Mouse (Mus musculus): Measurements from ENCODE around the gene Mapkapk3. TPM values are rescaled to one million over a fixed set of nuclear protein-coding genes. Genes with fewer than 3 reads are reported as not detected.

The Mapkapk3 gene
- polyA plus RNA-seq, 1 experiment from 2014 or later: 26.2 TPM

DNA sequence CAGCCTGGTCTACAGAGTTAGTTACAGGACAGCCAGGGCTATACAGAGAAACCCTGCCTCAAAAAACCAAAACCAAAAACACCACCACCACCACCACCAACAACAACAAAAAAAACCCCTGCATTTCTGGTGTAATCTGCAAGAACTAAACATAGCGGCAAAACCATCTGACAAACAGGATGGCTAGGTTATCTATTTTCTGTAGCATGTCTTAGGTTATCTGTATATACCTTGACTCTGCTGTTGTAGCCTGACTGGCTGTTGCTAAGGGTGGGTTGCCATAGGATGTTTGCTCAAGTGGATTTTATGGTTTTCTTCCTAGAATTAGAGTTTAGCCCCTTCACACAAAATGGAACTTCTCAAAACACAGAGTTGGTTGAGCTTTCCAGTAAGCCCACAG, 19.9 kb downstream of the Mapkapk3 start:
- no peaks in the 10 kb centered on the region for H3K27me3 ChIP-seq (replicated peaks; ENCODE audit: control insufficient read depth, insufficient read depth, low read length)
- H3K9ac ChIP-seq (ENCODE audit: low read depth, low read length): no peak overlapping the region
- no peaks in the 10 kb centered on the region for H3K9me3 ChIP-seq (ENCODE audit: control insufficient read depth)
- no peak for TF ChIP-seq CTCF (IDR thresholded peaks at IDR 0.05; ENCODE audit: low read depth)
- H3K36me3 ChIP-seq (ENCODE audit: control insufficient read depth, insufficient read depth): no peaks in the 10 kb centered on the region
- no peak overlapping the region for H3K4me3 ChIP-seq (ENCODE audit: low read depth, low read length)
- no peak overlapping the region for H3K27ac ChIP-seq (ENCODE audit: low read depth, low read length)
- no peak for ATAC-seq
- no peak overlapping the region for H3K4me2 ChIP-seq (replicated peaks; ENCODE audit: low read depth)
- WGBS: 94% methylated on average over 1 of the region's 1 CpGs
- H3K4me1 ChIP-seq (replicated peaks; ENCODE audit: control insufficient read depth, insufficient read depth, low read length): no peaks in the 10 kb centered on the region

GRCm38 (mm10) chr9:107267721-107268402, 21.8 kb downstream of the Mapkapk3 start:
- H3K4me2 ChIP-seq (replicated peaks; ENCODE audit: low read depth): no peak overlapping the region
- no peak overlapping the region for H3K9ac ChIP-seq (ENCODE audit: low read depth, low read length)
- no peaks in the 10 kb centered on the region for H3K27me3 ChIP-seq (replicated peaks; ENCODE audit: control insufficient read depth, insufficient read depth, low read length)
- 13% methylated on average over 4 of the region's 4 CpGs for WGBS
- no peak for TF ChIP-seq CTCF (IDR thresholded peaks at IDR 0.05; ENCODE audit: low read depth)
- no peaks in the 10 kb centered on the region for H3K9me3 ChIP-seq (ENCODE audit: control insufficient read depth)
- no peak overlapping the region for H3K4me3 ChIP-seq (ENCODE audit: low read depth, low read length)
- H3K36me3 ChIP-seq (ENCODE audit: control insufficient read depth, insufficient read depth): no peaks in the 10 kb centered on the region
- no peak for ATAC-seq
- H3K4me1 ChIP-seq (replicated peaks; ENCODE audit: control insufficient read depth, insufficient read depth, low read length): no peaks in the 10 kb centered on the region
- no peak overlapping the region for H3K27ac ChIP-seq (ENCODE audit: low read depth, low read length)

- Histone ChIP-seq H3K9me3 (ENCODE audit: control insufficient read depth) (no peaks in the 10 kb centered on the region), H3K36me3 (ENCODE audit: control insufficient read depth, insufficient read depth) (peaks cover 5% of the 10 kb centered on the region; the same call in 1 of the 2 replicates), H3K4me1 (replicated peaks; ENCODE audit: control insufficient read depth, insufficient read depth, low read length) (no peaks in the 10 kb centered on the region), H3K4me2 (replicated peaks; ENCODE audit: low read depth) (no peak overlapping the region), H3K4me3 (ENCODE audit: low read depth, low read length) (no peak overlapping the region), H3K9ac (ENCODE audit: low read depth, low read length) (no peak overlapping the region), H3K27ac (ENCODE audit: low read depth, low read length) (no peak overlapping the region), H3K27me3 (replicated peaks; ENCODE audit: control insufficient read depth, insufficient read depth, low read length) (no peaks in the 10 kb centered on the region)
- TF ChIP-seq CTCF (IDR thresholded peaks at IDR 0.05; ENCODE audit: low read depth): no peak
- ATAC-seq: no peak
- WGBS: 23% methylated on average over 1 of the region's 1 CpGs
Observed at GRCm38 (mm10) chr9:107267028-107267427, 22.6 kb downstream of the Mapkapk3 start.

- Histone ChIP-seq H3K27ac (ENCODE audit: low read depth, low read length) (no peak overlapping the region), H3K4me3 (ENCODE audit: low read depth, low read length) (no peak overlapping the region), H3K36me3 (ENCODE audit: control insufficient read depth, insufficient read depth) (peaks cover 20% of the 10 kb centered on the region; the same call in 1 of the 2 replicates), H3K9ac (ENCODE audit: low read depth, low read length) (no peak overlapping the region), H3K4me1 (replicated peaks; ENCODE audit: control insufficient read depth, insufficient read depth, low read length) (no peaks in the 10 kb centered on the region), H3K27me3 (replicated peaks; ENCODE audit: control insufficient read depth, insufficient read depth, low read length) (no peaks in the 10 kb centered on the region), H3K4me2 (replicated peaks; ENCODE audit: low read depth) (no peak overlapping the region), H3K9me3 (ENCODE audit: control insufficient read depth) (no peaks in the 10 kb centered on the region)
- no peak for TF ChIP-seq CTCF (IDR thresholded peaks at IDR 0.05; ENCODE audit: low read depth)
- 66% methylated on average over 3 of the region's 3 CpGs for WGBS
- no peak for ATAC-seq
Observed at GRCm38 (mm10) chr9:107264731-107265130, 24.9 kb downstream of the Mapkapk3 start.

DNA sequence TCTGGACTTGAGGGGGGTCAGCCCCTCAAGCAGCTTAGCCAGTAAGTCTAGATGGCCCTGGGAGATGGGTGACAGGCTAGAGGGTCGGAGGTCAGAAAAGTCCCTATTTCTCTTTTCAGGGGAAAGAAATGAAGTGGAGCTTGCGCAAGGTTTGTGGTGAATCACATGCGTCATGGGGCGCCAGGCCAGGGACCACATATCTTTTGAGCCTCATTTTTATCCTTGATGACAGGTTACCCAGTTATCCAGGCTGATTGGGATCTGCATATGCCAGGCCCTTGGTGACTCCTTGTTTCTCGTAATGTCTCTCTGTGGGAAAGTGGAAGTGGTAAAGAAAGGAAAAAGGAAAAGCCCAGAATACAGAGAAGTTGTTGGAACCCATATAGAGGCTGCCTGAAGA, 25.8 kb downstream of the Mapkapk3 start:
- no peak for TF ChIP-seq CTCF (IDR thresholded peaks at IDR 0.05; ENCODE audit: low read depth)
- H3K9me3 ChIP-seq (ENCODE audit: control insufficient read depth): no peaks in the 10 kb centered on the region
- no peak overlapping the region for H3K4me3 ChIP-seq (ENCODE audit: low read depth, low read length)
- H3K9ac ChIP-seq (ENCODE audit: low read depth, low read length): no peak overlapping the region
- H3K4me2 ChIP-seq (replicated peaks; ENCODE audit: low read depth): no peak overlapping the region
- peaks cover 20% of the 10 kb centered on the region; the same call in 1 of the 2 replicates for H3K36me3 ChIP-seq (ENCODE audit: control insufficient read depth, insufficient read depth)
- 85% methylated on average over 5 of the region's 5 CpGs for WGBS
- H3K27ac ChIP-seq (ENCODE audit: low read depth, low read length): no peak overlapping the region
- H3K27me3 ChIP-seq (replicated peaks; ENCODE audit: control insufficient read depth, insufficient read depth, low read length): no peaks in the 10 kb centered on the region
- ATAC-seq: no peak
- H3K4me1 ChIP-seq (replicated peaks; ENCODE audit: control insufficient read depth, insufficient read depth, low read length): no peaks in the 10 kb centered on the region

DNA sequence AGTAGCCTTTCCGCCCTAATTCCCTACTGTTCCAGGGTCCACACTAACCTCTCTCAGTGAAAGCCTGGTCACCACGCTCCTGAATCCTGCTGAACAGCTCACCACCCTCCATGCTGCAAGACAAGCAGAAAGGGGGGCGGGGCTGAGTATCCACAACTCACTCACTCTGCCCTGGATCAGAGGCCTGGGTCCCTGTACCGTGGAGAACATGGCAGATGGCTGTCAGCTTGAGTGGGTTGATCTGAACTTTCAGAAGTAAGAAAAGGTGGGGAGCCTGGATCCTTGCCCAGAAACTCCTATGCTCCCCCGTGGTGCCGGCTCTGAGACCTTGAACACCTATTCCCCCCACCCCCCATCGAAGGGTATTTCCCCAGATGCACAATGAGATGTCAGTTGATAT, 27.3 kb downstream of the Mapkapk3 start:
- no peak overlapping the region for H3K4me3 ChIP-seq (ENCODE audit: low read depth, low read length)
- no peak for ATAC-seq
- WGBS: 77% methylated on average over 7 of the region's 7 CpGs
- H3K27ac ChIP-seq (ENCODE audit: low read depth, low read length): no peak overlapping the region
- no peaks in the 10 kb centered on the region for H3K4me1 ChIP-seq (replicated peaks; ENCODE audit: control insufficient read depth, insufficient read depth, low read length)
- TF ChIP-seq CTCF (IDR thresholded peaks at IDR 0.05; ENCODE audit: low read depth): no peak
- H3K9ac ChIP-seq (ENCODE audit: low read depth, low read length): no peak overlapping the region
- H3K4me2 ChIP-seq (replicated peaks; ENCODE audit: low read depth): no peak overlapping the region
- peaks cover 29% of the 10 kb centered on the region; the same call in 1 of the 2 replicates for H3K36me3 ChIP-seq (ENCODE audit: control insufficient read depth, insufficient read depth)
- no peaks in the 10 kb centered on the region for H3K27me3 ChIP-seq (replicated peaks; ENCODE audit: control insufficient read depth, insufficient read depth, low read length)
- H3K9me3 ChIP-seq (ENCODE audit: control insufficient read depth): no peaks in the 10 kb centered on the region
